Mouse (Mus musculus): ENCODE results near the gene Fbxl18. TPM values are rescaled to one million over a fixed set of nuclear protein-coding genes. Genes with fewer than 3 reads are reported as not detected.

Fbxl18 gene
- polyA plus RNA-seq, 1 experiment: 11.5 TPM

GRCm38 (mm10) chr5:142818435-142819360 lies 76.5 kb downstream of the Fbxl18 start:
- no peaks in the 10 kb centered on the region for H3K27me3 ChIP-seq (replicated peaks; ENCODE audit: control insufficient read depth, insufficient read depth, low read length)
- H3K4me3 ChIP-seq (ENCODE audit: insufficient read depth, low read depth, low read length): peak overlapping the region; percentile 66
- under 1% methylated on average over 43 of the region's 43 CpGs for WGBS
- H3K4me1 ChIP-seq (ENCODE audit: control insufficient read depth, insufficient read depth, low read length): peaks cover 1% of the 10 kb centered on the region; the same call in 1 of the 2 replicates
- no peaks in the 10 kb centered on the region for H3K36me3 ChIP-seq (ENCODE audit: control insufficient read depth, insufficient read depth, low read length)
- DNase-seq: peak; percentile 96
- TF ChIP-seq CTCF (conservative IDR thresholded peaks at IDR 0.05; ENCODE audit: insufficient read depth, insufficient read length, low read depth, low read length) (no peak), POLR2A (IDR thresholded peaks at IDR 0.05; ENCODE audit: low read depth, low read length) (peak; percentile 75)
- peak overlapping the region; percentile 97 for H3K27ac ChIP-seq (ENCODE audit: insufficient read depth, low read depth, low read length)

DNA sequence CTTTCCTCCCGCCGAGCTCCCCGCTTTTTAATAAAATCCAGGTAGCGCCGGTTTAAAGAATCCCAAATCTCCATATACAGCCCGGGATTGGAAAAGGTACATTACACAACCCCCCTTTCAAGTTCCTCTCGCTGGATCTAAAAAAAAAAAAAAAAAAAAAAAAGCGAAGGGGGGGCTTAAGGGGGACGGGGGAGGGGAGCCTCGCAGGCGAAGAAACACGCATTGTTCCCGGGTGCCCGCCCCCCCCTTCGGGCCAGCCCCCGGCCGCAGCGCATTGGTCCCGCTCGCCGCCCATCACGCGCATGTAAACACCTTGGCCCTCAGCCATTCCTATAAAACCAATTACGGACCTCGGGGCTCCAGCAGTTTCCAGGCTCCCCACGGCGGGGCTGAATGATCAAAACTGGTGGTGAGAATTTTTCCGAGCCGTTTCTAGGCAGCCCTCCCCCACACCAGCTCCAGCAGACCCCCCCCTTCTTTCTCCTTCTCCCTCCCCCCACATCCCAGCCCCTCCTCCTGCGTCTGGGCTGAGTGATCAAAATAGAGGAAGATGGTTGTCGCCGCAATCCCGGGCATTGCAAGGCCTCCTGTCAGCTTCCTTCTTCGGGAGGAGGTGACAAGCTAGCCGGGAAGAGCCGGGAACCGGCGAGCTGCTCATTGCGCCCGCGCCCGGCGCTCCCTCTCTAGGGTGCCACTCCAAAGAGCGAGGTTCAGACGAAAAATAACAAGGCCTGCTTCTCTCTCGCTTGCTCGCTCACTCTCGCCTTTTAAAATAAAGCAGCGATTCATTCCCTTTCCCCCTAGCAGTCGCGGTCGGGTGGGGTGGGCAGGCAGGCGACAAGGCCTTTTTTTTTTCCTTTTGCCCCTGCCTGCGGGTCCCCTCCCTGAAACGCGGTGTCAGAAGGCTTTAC lies 77.4 kb downstream of the Fbxl18 start, which contains the start of gene Tnrc18:
Tnrc18 (minus strand) TSS at position 139 of the 911 bp plus-strand sequence.
- no peaks in the 10 kb centered on the region for H3K36me3 ChIP-seq (ENCODE audit: control insufficient read depth, insufficient read depth, low read length)
- peak; percentile 100 for DNase-seq
- no peak for TF ChIP-seq CTCF (conservative IDR thresholded peaks at IDR 0.05; ENCODE audit: insufficient read depth, insufficient read length, low read depth, low read length)
- TF ChIP-seq POLR2A (IDR thresholded peaks at IDR 0.05; ENCODE audit: low read depth, low read length): peak; percentile 81
- WGBS: under 1% methylated on average over 56 of the region's 56 CpGs
- H3K27me3 ChIP-seq (replicated peaks; ENCODE audit: control insufficient read depth, insufficient read depth, low read length): no peaks in the 10 kb centered on the region
- peak within 1 kb of the TSS; percentile 100 for H3K27ac ChIP-seq (ENCODE audit: insufficient read depth, low read depth, low read length)
- peaks cover 9% of the 10 kb centered on the region; the same call in 1 of the 2 replicates for H3K4me1 ChIP-seq (ENCODE audit: control insufficient read depth, insufficient read depth, low read length)
- H3K4me3 ChIP-seq (ENCODE audit: insufficient read depth, low read depth, low read length): peak within 1 kb of the TSS; percentile 93

Other genes with a start within 250 kb of the Fbxl18 start
- gene Slc29a4, start 202.9 kb downstream of the Fbxl18 start, polyA plus RNA-seq (2012; rRNA removed): 0.92 and 1.1 TPM in 2 replicates
- 32.1 and 40.8 TPM in 2 replicates for gene Tnrc18, start 77.8 kb downstream of the Fbxl18 start, polyA plus RNA-seq (2012; rRNA removed)
- gene Actb, start 11.3 kb upstream of the Fbxl18 start, polyA plus RNA-seq (2012; rRNA removed): 2,111 and 2,511 TPM in 2 replicates
- 23.1 and 28.5 TPM in 2 replicates for gene Fscn1, start 64.9 kb upstream of the Fbxl18 start, polyA plus RNA-seq (2012; rRNA removed)
- 22.7 and 23.5 TPM in 2 replicates for gene Rnf216, start 217.6 kb upstream of the Fbxl18 start, polyA plus RNA-seq (2012; rRNA removed)

All from kidney, adult 2 months (tissue).